Mouse (Mus musculus): ENCODE results near the gene Gpam. TPM values are rescaled to one million over a fixed set of nuclear protein-coding genes. Genes with fewer than 3 reads are reported as not detected.

Gene Gpam
- polyA plus RNA-seq, 1 experiment from 2014 or later, result 9.9 TPM

DNA sequence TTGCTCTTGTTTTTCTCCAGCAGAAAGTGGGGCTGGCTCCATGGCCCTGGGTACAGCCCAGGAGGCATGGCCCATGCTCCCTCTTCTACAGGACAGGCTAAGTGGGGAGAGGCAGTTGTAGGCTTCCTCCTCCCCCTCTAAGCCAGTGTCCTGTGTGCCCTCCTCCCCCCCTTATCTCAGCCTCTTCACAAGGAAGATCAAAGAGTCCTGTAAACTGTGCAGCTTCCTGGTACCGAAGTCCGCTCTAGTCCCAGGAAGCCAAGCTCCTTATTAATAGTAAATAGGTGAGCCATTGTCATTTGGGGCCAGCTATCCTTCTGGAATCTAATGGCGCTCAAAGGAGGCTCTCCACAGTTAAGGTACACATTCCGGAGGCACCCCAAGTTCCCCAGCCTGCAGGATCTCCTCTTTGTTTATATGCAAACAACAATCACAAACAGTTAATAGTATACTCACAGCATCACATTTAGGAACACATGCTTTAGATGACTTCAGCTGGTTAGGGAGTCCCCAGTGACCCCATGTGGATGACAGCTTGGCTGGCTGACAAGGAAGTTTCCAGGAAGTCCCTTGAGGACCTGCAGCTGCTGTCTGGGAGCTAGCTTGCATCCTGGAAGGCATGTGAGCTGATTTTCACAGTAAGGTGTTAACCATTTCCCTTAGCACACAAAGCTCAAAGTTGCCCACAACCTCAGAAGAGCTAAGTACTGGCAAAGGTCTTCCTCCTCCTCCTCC, 9.8 kb upstream of the Gpam start:
- H3K9me3 ChIP-seq (replicated peaks; ENCODE audit: control insufficient read depth, low read length), result no peaks in the 10 kb centered on the region
- no peak overlapping the region for H3K9ac ChIP-seq (ENCODE audit: low read depth, low read length)
- no peak overlapping the region for H3K4me2 ChIP-seq
- H3K27me3 ChIP-seq (ENCODE audit: control insufficient read depth, insufficient read depth, low read length), result no peaks in the 10 kb centered on the region
- H3K36me3 ChIP-seq (ENCODE audit: control insufficient read depth, insufficient read depth, low read length), result no peaks in the 10 kb centered on the region
- peaks cover 4% of the 10 kb centered on the region; the same call in 1 of the 2 replicates for H3K4me1 ChIP-seq (ENCODE audit: control insufficient read depth, insufficient read depth, low read length)
- H3K27ac ChIP-seq (ENCODE audit: low read depth, low read length), result no peak overlapping the region
- 43% methylated on average over 4 of the region's 4 CpGs for WGBS (ENCODE audit: insufficient replicate concordance)
- H3K4me3 ChIP-seq (ENCODE audit: low read depth, low read length), result no peak overlapping the region
- no peak for ATAC-seq (replicated peaks; ENCODE audit: insufficient number of reproducible peaks, low FRiP score, low TSS enrichment)

DNA sequence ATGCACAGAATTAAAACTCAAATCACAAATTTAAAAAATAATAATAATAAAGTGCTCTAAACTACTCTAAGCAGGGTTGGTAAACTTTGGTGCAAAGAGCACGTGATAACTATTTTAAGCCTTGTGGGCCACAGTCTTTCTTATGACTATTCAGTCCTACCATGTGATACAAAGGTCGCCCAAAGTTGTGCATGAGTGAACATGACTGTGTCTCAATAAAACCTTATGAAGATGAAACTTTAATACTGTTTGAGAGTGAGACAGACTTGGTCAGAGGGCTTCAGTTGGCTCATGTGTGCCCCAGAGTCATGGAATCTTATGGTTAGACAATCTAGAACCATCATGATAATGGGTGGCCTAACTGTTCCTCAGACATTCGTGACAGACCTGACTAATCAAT, 8.9 kb upstream of the Gpam start:
- no peak overlapping the region for H3K9ac ChIP-seq (ENCODE audit: low read depth, low read length)
- no peaks in the 10 kb centered on the region for H3K36me3 ChIP-seq (ENCODE audit: control insufficient read depth, insufficient read depth, low read length)
- 81% methylated on average over 3 of the region's 3 CpGs for WGBS (ENCODE audit: insufficient replicate concordance)
- no peaks in the 10 kb centered on the region for H3K9me3 ChIP-seq (replicated peaks; ENCODE audit: control insufficient read depth, low read length)
- peaks cover 4% of the 10 kb centered on the region; the same call in 1 of the 2 replicates for H3K4me1 ChIP-seq (ENCODE audit: control insufficient read depth, insufficient read depth, low read length)
- H3K4me2 ChIP-seq, result no peak overlapping the region
- H3K27me3 ChIP-seq (ENCODE audit: control insufficient read depth, insufficient read depth, low read length), result no peaks in the 10 kb centered on the region
- no peak overlapping the region for H3K4me3 ChIP-seq (ENCODE audit: low read depth, low read length)
- no peak overlapping the region for H3K27ac ChIP-seq (ENCODE audit: low read depth, low read length)
- ATAC-seq (replicated peaks; ENCODE audit: insufficient number of reproducible peaks, low FRiP score, low TSS enrichment), result no peak

DNA sequence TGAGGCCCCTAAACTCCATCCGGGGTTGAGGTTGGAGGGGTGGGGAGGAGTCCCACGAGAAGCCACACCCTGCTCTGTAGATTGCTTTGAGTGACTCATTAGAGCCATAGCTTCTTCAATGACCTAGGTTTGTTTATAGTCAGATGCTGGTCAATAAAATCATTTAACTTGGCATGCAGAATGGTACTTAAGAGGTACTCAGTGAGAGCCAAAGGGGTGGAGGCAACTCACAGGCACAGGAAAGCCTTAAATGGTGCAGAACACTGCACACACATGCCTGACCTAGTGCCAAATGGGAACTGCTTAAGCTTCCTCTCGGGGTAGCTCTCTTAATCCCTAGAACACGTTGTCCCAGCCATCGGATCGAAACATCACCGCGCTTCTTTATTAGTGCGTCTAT, 7.5 kb upstream of the Gpam start:
- WGBS (ENCODE audit: insufficient replicate concordance), result 81% methylated on average over 9 of the region's 9 CpGs

DNA sequence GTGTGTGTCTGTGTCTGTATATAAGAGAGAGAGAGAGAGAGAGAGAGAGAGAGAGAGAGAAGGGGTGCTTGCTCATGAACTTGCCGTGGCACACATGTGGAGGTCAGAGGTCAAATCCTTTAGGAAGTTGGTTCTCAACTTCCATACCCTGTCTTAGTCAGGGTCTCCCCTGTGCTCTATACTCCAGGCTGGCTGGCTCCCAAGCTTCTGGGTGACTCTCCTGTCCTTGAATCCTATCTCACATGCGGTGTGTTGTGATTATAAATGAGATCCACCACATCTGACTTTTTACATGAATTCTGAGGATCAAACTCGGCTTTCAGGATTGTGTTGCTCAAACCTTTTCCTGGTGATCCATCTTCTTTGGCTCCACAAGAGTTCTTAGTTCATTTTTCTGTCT, 5.4 kb upstream of the Gpam start:
- Histone ChIP-seq H3K4me2 (no peak overlapping the region), H3K4me3 (ENCODE audit: low read depth, low read length) (no peak overlapping the region), H3K9ac (ENCODE audit: low read depth, low read length) (no peak overlapping the region), H3K36me3 (ENCODE audit: control insufficient read depth, insufficient read depth, low read length) (no peaks in the 10 kb centered on the region), H3K27ac (ENCODE audit: low read depth, low read length) (no peak overlapping the region), H3K9me3 (replicated peaks; ENCODE audit: control insufficient read depth, low read length) (no peaks in the 10 kb centered on the region), H3K27me3 (ENCODE audit: control insufficient read depth, insufficient read depth, low read length) (no peaks in the 10 kb centered on the region), H3K4me1 (ENCODE audit: control insufficient read depth, insufficient read depth, low read length) (peaks cover 4% of the 10 kb centered on the region; the same call in 1 of the 2 replicates)
- WGBS (ENCODE audit: insufficient replicate concordance), result 74% methylated on average over 3 of the region's 3 CpGs
- ATAC-seq (replicated peaks; ENCODE audit: insufficient number of reproducible peaks, low FRiP score, low TSS enrichment), result no peak

More for the DNA sequence above, 7.5 kb upstream of the Gpam start:
- ATAC-seq (replicated peaks; ENCODE audit: insufficient number of reproducible peaks, low FRiP score, low TSS enrichment), result no peak
- Histone ChIP-seq H3K4me3 (ENCODE audit: low read depth, low read length) (no peak overlapping the region), H3K27me3 (ENCODE audit: control insufficient read depth, insufficient read depth, low read length) (no peaks in the 10 kb centered on the region), H3K36me3 (ENCODE audit: control insufficient read depth, insufficient read depth, low read length) (no peaks in the 10 kb centered on the region), H3K9me3 (replicated peaks; ENCODE audit: control insufficient read depth, low read length) (no peaks in the 10 kb centered on the region), H3K4me1 (ENCODE audit: control insufficient read depth, insufficient read depth, low read length) (peaks cover 4% of the 10 kb centered on the region; the same call in 1 of the 2 replicates), H3K4me2 (no peak overlapping the region), H3K27ac (ENCODE audit: low read depth, low read length) (no peak overlapping the region), H3K9ac (ENCODE audit: low read depth, low read length) (no peak overlapping the region)

DNA sequence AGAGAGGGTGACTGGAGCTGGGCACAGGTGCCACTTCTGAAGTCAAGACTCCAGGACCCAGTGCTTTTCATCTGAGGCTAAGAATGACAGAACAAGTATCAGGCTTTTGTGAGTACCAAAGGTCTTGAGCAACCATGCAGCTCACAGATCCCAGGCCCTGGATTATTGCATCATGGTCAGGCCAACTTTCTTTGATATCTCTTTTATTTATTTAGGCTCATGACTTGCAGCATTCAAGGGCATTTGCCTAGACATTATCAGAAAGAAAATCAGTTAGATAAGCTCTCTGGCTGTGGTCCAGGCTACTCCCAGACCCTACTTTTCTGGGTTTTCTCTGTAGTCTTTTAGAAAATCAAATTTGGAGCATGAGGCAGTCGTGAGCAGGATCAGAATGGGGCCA, 4.7 kb upstream of the Gpam start:
- WGBS (ENCODE audit: insufficient replicate concordance), result 57% methylated on average over 1 of the region's 1 CpGs

DNA sequence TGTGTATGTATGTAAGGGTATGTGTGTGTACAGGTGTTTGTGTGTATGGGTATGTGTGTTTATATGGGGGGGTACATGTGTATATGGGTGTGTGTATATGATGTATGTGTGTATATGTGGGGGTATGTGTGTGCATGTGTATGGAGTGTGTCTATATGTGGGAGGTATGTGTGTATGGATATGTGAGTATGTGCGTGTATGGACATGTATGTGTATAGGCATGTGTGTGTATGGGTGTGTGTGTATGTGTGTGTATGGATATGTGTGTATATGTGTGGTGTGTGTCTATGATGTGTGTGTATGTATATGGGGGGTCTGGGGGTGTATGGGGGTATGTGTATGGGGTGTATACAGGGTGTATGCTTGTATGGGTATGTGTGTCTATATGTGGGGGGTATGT, 1.4 kb upstream of the Gpam start:
- H3K4me1 ChIP-seq (ENCODE audit: control insufficient read depth, insufficient read depth, low read length), result no peaks in the 10 kb centered on the region; the same call in 1 of the 2 replicates
- H3K27me3 ChIP-seq (ENCODE audit: control insufficient read depth, insufficient read depth, low read length), result no peaks in the 10 kb centered on the region
- H3K4me2 ChIP-seq, result no peak overlapping the region
- H3K9me3 ChIP-seq (replicated peaks; ENCODE audit: control insufficient read depth, low read length), result no peaks in the 10 kb centered on the region
- ATAC-seq (replicated peaks; ENCODE audit: insufficient number of reproducible peaks, low FRiP score, low TSS enrichment), result no peak
- 92% methylated on average over 1 of the region's 1 CpGs for WGBS (ENCODE audit: insufficient replicate concordance)
- H3K27ac ChIP-seq (ENCODE audit: low read depth, low read length), result no peak overlapping the region
- no peak overlapping the region for H3K4me3 ChIP-seq (ENCODE audit: low read depth, low read length)
- H3K36me3 ChIP-seq (ENCODE audit: control insufficient read depth, insufficient read depth, low read length), result no peaks in the 10 kb centered on the region
- no peak overlapping the region for H3K9ac ChIP-seq (ENCODE audit: low read depth, low read length)

More for the DNA sequence above, 4.7 kb upstream of the Gpam start:
- Histone ChIP-seq H3K27ac (ENCODE audit: low read depth, low read length) (no peak overlapping the region), H3K9ac (ENCODE audit: low read depth, low read length) (no peak overlapping the region), H3K27me3 (ENCODE audit: control insufficient read depth, insufficient read depth, low read length) (no peaks in the 10 kb centered on the region), H3K4me2 (no peak overlapping the region), H3K4me1 (ENCODE audit: control insufficient read depth, insufficient read depth, low read length) (peaks cover 3% of the 10 kb centered on the region; the same call in 1 of the 2 replicates), H3K9me3 (replicated peaks; ENCODE audit: control insufficient read depth, low read length) (no peaks in the 10 kb centered on the region), H3K36me3 (ENCODE audit: control insufficient read depth, insufficient read depth, low read length) (no peaks in the 10 kb centered on the region), H3K4me3 (ENCODE audit: low read depth, low read length) (no peak overlapping the region)
- no peak for ATAC-seq (replicated peaks; ENCODE audit: insufficient number of reproducible peaks, low FRiP score, low TSS enrichment)

DNA sequence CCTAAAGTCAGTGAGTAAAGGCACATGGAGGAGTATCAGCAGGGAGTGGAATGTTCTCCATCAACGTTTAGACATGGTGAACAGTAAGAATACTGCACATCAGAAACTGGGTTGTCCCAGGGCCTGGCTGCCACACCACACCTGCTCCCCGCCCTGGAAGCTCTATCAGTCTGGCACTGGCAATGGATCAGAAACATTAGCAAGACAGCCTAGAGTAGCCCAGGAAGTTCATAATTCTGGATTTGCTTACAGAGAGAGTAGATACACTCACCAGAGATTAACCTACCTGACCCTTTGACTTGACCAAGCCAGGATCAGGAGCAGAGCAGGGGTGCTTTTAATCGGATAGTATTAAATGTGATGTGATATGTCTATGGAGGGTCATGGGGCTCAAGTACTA, 1.6 kb downstream of the Gpam start:
- no peaks in the 10 kb centered on the region for H3K9me3 ChIP-seq (replicated peaks; ENCODE audit: control insufficient read depth, low read length)
- no peak overlapping the region for H3K4me2 ChIP-seq
- H3K9ac ChIP-seq (ENCODE audit: low read depth, low read length), result no peak overlapping the region
- H3K27ac ChIP-seq (ENCODE audit: low read depth, low read length), result no peak overlapping the region
- no peaks in the 10 kb centered on the region for H3K36me3 ChIP-seq (ENCODE audit: control insufficient read depth, insufficient read depth, low read length)
- no peak overlapping the region for H3K4me3 ChIP-seq (ENCODE audit: low read depth, low read length)
- no peaks in the 10 kb centered on the region for H3K27me3 ChIP-seq (ENCODE audit: control insufficient read depth, insufficient read depth, low read length)
- peaks cover 7% of the 10 kb centered on the region for H3K4me1 ChIP-seq (ENCODE audit: control insufficient read depth, insufficient read depth, low read length)
- ATAC-seq (replicated peaks; ENCODE audit: insufficient number of reproducible peaks, low FRiP score, low TSS enrichment), result no peak
- WGBS (ENCODE audit: insufficient replicate concordance), result 66% methylated on average over 3 of the region's 3 CpGs

DNA sequence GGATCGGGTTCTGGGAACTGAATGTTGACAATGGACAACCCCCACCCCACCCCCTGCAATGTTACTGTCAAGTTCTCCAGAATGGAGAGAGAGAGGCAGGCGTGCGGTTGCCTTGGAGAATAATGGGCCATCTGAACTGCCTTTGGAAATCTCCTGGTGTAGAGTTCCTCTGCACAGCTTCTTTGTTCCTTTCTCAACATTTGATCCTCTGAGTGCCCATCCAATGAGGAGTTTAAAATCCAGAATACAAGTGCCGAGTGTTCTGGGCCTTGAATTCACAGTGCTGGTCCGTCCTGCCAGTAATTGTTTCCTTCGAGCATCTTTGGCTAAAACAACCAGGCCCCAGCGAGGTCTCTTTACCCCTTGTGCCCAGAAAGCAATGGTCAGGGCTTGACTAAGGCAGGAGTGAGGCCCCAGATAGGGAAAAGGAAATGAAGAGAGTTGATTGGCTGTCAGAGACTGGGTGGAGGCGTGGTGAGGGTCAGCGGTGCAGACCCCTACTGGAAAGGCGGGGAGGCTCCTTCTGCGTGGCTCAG, 4.0 kb downstream of the Gpam start:
- Histone ChIP-seq H3K9me3 (replicated peaks; ENCODE audit: control insufficient read depth, low read length) (no peaks in the 10 kb centered on the region), H3K4me2 (no peak overlapping the region), H3K36me3 (ENCODE audit: control insufficient read depth, insufficient read depth, low read length) (no peaks in the 10 kb centered on the region)

More for the DNA sequence above, 4.0 kb downstream of the Gpam start:
- no peak for ATAC-seq (replicated peaks; ENCODE audit: insufficient number of reproducible peaks, low FRiP score, low TSS enrichment)
- Histone ChIP-seq H3K4me3 (ENCODE audit: low read depth, low read length) (no peak overlapping the region), H3K27me3 (ENCODE audit: control insufficient read depth, insufficient read depth, low read length) (no peaks in the 10 kb centered on the region), H3K9ac (ENCODE audit: low read depth, low read length) (no peak overlapping the region), H3K4me1 (ENCODE audit: control insufficient read depth, insufficient read depth, low read length) (peaks cover 19% of the 10 kb centered on the region), H3K27ac (ENCODE audit: low read depth, low read length) (no peak overlapping the region)
- 57% methylated on average over 11 of the region's 11 CpGs for WGBS (ENCODE audit: insufficient replicate concordance)
